Mouse (Mus musculus): ENCODE data around the gene Gna15.

Gene Gna15

GRCm38 (mm10) chr10:81466066-81466465 is 58.0 kb downstream of the Gna15 start:
- no peak for DNase-seq (ENCODE audit: low read depth)

- DNase-seq (ENCODE audit: low read depth) = no peak
These were observed 58.8 kb downstream of the Gna15 start for GRCm38 (mm10) chr10:81465265-81465645.

GRCm38 (mm10) chr10:81464405-81465264 is 59.4 kb downstream of the Gna15 start:
- no peak for DNase-seq (ENCODE audit: low read depth)

- no peak for DNase-seq (ENCODE audit: low read depth)
These were observed 60.5 kb downstream of the Gna15 start for GRCm38 (mm10) chr10:81463531-81463930.

- no peak for DNase-seq (ENCODE audit: low read depth)
These were observed 61.1 kb downstream of the Gna15 start for GRCm38 (mm10) chr10:81462917-81463316.

- DNase-seq (ENCODE audit: low read depth) = no peak
These were observed 61.6 kb downstream of the Gna15 start for GRCm38 (mm10) chr10:81462415-81462804.

- DNase-seq (ENCODE audit: low read depth) = no peak
These were observed 62.2 kb downstream of the Gna15 start for GRCm38 (mm10) chr10:81461673-81462414.

- DNase-seq (ENCODE audit: low read depth) = no peak
These were observed 63.1 kb downstream of the Gna15 start for GRCm38 (mm10) chr10:81460951-81461350.

- DNase-seq (ENCODE audit: low read depth) = no peak
These were observed 63.6 kb downstream of the Gna15 start for GRCm38 (mm10) chr10:81460471-81460870.

GRCm38 (mm10) chr10:81459399-81459798 is 64.6 kb downstream of the Gna15 start:
- no peak for DNase-seq (ENCODE audit: low read depth)

- no peak for DNase-seq (ENCODE audit: low read depth)
These were observed 65.8 kb downstream of the Gna15 start for GRCm38 (mm10) chr10:81458267-81458666.

- DNase-seq (ENCODE audit: low read depth) = no peak
These were observed 66.4 kb downstream of the Gna15 start for GRCm38 (mm10) chr10:81457624-81458023.

- no peak for DNase-seq (ENCODE audit: low read depth)
These were observed 67.0 kb downstream of the Gna15 start for GRCm38 (mm10) chr10:81456983-81457563.

GRCm38 (mm10) chr10:81455181-81455895 is 68.7 kb downstream of the Gna15 start, which contains the start of gene Nfic:
Nfic (minus strand) TSS chr10:81455635.
- no peak for DNase-seq (ENCODE audit: low read depth)

GRCm38 (mm10) chr10:81454106-81454505 is 69.9 kb downstream of the Gna15 start:
- DNase-seq (ENCODE audit: low read depth) = no peak

- no peak for DNase-seq (ENCODE audit: low read depth)
These were observed 71.1 kb downstream of the Gna15 start for GRCm38 (mm10) chr10:81452947-81453288.
